Mouse (Mus musculus) T-helper 17 cell (primary cell): ENCODE data around the gene Adamtsl1.

ENCODE experiments used
- in situ Hi-C, 2 experiments: fragments of 300-600 bp; cut with MboI, MseI; formaldehyde crosslinking; loops; 1 replicate in 1 of 2; 2 replicates in 1 of 2; pipeline ENCODE4 v1.15.1; 2025; ENCODE audit warnings: high pct_unique_total_duplicates in 2 of 2

Gene Adamtsl1

DNA sequence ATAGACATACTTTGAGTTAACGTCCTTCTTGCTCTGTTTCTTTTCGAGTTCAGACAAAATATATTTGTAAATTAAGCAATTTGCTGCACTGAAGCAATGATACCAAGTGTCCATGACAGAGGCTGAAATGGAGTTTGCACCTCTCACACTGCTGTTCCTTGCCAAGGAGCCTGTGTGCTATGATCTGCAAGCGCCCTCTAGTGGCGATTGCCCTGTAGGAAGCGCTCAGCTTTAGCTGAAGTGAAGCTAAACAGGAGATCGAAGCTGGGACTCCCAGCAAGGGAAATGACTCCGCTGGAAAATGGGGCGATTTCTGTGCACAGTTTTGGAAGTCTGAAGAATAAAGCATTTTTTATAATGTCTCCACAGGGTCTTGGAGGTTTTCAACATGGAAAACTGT is 287.8 kb downstream of the Adamtsl1 start:
- in situ Hi-C loops, result loop anchor here (5.0 to 10.0 kb wide), 2 partner anchors 397 to 405 kb away; no protein-coding TSS in a partner anchor

DNA sequence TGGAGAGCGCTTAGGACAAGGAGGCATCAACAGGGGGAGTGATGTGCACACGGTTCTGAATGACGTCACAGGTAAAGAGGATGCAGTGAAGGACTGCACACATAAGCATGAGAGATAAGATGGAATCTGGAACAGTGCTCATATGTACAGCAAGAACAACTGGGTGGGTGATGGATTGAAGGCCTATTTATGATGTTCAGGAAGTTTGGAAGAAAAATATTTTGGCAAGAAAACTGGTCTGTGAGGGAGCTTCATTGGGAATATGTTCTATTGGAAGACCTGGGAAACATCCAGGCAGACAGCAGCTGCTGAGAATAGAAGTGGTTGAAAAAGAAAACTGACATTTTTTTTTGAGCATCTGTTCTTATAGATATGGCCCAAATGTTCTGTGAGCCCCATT is 300.4 kb downstream of the Adamtsl1 start:
- in situ Hi-C loops, result no loop called here

DNA sequence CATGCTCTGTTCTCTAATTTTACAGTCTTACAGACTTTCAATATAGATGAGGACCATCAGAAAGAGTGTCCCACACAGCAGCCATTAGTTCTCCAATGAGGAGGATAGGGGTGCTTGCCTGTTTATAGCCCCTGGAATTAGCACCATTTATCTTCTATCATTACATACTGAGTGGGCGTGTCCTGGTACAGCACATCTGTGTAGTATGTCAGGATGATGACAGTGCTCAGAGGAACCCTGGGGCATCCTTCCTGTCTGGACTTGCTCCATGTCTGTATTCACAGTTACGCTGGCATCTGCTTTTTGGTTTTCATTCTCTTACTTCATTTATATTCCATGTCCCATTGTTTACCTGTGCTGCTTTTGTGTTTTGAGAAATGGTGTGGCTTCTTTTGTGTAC is 304.5 kb downstream of the Adamtsl1 start:
- in situ Hi-C loops, result no loop called here

DNA sequence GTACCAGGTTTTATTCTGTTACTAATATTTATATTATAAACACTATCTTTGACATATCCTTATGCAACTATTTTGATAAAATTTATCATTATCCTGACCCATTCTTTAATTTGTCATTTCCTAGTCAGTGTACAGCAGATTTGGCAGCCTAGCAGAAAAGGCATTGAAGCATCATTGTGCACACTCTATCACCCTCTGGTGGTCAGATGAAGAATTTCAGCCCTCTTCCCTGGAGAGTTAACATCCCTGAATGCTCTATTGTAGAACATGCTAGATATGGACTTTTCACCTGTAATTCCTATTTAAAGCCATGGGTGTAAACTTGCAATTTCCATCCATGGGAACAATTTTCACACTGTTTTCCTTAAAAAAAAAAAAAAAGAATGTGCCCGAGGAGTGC is 305.2 kb downstream of the Adamtsl1 start:
- in situ Hi-C loops, result no loop called here

DNA sequence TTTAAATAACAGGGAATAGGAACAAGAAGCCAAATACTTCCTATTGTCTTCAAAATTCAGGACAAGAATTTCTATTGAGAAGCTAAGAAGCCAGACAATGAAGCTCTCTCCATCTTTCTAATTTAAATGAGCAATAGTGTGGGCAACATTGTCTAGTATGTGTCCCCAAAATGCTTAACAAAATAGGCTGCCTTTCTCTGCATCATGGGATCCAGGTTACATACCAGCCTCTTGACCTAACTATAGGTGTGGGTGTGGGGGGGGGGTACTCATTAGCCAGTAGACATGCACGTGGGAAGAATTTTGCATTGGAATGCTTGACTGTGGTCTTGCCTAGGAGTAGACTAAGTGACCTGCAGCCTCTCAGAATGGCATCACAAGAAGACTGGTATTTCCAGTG is 305.9 kb downstream of the Adamtsl1 start:
- in situ Hi-C loops, result no loop called here

DNA sequence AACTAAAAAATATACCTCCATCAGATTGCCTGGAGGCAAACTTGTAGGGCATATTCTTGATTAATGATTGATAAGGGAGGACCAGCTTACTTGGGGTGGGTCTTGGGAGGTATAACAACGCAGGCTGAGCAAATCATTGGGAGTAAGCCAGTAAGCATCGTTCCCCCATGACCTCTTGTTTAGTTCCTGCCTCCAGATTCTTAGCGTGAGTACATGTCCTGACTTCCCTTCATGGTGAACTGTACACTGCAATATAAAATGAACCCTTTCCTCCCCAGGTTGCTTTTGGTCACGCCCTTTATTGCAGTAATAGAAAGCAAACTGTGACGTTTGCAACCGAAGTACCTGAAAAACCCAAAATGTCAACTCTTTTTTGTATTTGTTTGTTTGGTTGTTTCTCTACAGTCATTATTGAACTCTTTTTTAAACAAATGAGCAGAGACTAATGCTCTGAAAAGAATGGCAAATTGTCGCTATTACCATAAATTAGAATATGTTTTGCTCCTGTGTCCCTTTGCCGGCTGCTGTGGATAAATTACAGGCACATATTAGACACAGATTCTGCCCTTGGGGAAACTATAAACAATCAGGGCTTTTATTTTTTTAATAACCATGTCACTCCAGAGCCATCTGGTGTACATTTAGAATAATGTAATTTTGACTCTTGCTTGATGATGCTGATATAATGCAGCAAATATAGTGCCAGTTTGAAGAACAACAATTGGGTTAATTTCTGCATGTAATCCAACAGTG is 310.2 kb downstream of the Adamtsl1 start:
- in situ Hi-C loops, result no loop called here

DNA sequence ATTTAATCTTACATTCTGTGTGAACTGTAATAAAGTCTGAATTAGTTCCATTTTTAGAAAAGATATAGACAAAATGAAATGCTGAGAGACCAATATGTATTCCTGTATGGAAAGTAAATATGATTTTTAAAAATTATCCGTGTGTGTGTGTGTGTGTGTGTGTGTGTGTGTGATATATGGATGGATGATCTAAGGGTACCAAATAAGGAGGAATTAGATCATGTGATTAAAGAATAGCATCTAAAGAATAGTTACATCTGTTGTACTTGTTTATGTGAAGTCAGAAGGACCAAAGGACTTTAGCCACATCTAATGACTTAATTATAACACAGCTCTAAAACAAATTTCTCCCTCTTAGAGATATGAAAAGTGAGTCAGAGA is 310.7 kb downstream of the Adamtsl1 start:
- in situ Hi-C loops, result no loop called here

DNA sequence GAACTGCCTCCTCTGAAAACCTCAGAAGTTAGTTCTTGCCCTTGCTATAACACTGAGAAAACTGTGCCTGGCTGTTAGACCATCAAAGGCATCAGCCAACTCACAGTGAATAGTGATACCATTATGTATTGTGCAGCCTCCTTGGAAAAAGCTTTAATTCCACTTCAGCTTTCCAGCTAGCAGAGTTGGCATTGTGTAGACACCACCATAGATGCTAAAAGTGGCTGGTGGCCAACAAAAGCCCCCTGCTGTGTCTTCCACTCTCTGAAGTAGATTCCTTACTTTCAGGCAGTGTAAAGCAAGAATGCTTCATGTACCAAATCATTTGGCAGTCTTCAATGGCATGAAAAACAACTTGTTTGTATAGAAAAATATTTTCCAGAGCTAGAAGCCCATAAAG is 323.1 kb downstream of the Adamtsl1 start:
- in situ Hi-C loops, result no loop called here

DNA sequence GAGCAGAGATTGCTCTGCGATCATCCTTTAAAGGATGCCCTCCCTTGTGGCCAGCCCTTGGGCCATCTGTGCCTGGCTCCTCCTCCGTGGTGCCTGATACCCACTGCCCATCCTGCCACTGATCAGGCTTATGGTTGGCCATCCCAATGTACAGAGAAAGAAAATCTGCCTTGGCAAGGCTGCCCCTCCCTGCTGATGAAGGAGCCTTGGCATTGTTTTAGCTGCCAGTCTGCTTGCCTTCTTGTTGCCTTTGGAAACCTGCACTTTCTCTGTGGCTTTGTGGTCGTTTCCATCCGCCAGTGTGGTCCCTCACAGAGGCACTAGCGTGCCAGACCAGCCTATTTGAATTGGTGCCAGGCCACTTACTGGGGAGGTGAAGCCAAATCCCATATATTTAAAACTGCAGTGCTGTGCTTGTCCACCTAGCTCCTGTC is 323.6 kb downstream of the Adamtsl1 start:
- in situ Hi-C loops, result no loop called here

DNA sequence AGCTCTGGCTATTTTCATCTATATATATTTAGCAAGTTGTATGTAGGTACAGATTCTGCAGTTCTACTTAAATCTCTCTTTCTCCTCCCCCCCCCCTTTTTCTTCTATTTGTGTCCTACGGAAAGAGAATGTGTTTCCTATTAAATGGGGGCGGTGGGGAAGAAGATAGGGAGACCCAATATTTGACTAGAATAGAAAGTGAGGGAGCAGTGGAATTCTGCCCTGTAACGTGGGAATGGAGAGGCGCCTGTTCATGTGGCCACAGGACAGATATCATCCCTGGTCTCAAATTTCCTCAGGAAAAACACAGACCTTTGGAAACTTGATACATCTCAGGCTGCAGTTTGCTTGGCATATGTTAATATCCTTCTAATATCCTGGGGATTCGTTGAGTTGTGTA is 324.1 kb downstream of the Adamtsl1 start:
- in situ Hi-C loops, result no loop called here

DNA sequence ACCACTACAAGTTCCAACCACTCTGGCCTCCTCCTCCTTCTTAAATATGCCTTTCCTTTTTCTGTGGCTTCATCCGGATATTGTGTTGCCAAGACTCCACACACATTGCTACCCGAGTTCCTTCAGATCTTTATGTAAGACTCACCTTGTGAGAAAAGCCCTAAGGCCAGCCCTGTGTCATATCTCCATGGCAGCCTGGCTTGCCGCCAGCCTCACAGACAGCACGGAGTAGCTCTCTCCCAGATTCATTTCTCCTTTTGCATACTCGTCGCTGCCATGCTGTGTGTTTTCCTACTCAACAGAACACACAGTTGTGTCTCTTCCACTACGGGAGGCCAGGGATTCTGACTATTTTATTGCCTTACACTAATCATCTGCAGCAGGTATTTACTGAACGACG is 328.1 kb downstream of the Adamtsl1 start:
- in situ Hi-C loops, result no loop called here

DNA sequence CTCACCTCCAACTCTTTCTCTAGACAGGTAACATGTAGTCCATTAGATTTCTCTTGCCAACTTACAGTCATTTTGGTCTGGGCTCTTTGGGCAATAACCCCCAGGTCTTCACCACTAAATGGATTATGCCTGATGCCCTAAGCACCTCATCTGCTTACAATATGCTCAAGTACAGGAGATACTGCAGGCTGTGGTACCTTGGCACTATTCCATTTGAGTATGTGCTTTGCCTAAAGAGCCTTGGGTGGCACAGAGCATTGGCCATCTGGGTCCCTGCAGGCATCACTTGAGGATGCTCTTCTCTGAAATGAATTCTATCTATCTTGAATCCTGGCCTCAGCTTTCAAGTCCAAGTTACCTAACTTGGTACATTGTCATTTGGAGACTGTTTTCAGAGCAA is 330.4 kb downstream of the Adamtsl1 start:
- in situ Hi-C loops, result no loop called here

DNA sequence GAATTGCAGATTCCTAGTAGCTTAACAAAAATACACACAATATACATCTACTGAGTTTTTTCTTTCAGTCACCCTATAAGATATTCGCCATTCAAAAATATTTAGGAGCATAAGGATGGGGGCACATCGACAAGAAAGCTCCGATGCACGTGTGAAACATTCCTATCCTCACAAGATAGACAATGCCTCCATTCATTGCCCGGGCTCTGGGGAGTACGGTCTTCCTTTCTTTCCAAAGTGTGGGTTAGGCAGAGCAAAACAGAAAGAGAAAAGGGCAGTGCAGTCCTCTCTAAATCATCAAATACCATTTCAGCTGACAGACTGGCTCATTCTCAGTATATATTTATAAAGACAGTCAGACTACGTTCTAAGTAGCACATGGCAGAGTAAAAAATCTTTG is 332.0 kb downstream of the Adamtsl1 start:
- in situ Hi-C loops, result no loop called here

DNA sequence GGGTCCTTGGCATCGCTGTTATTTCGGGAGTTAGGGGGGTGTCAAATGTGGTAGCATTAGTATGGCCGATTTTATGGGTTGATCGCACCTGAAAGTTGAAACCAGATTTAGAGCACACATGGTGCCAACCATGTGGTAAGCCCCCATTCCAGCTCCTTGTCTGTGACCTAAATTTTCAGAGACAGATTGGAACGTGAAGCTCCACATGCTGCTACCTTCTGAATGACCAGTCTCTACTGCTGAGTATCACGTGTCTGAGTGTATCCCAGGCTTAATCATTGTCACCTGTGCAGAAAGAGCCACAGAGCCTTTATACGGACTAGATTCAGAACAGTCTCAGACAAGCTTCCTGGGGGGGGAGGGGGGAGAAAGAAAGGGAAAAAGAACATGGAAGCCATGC is 339.4 kb downstream of the Adamtsl1 start:
- in situ Hi-C loops, result no loop called here

DNA sequence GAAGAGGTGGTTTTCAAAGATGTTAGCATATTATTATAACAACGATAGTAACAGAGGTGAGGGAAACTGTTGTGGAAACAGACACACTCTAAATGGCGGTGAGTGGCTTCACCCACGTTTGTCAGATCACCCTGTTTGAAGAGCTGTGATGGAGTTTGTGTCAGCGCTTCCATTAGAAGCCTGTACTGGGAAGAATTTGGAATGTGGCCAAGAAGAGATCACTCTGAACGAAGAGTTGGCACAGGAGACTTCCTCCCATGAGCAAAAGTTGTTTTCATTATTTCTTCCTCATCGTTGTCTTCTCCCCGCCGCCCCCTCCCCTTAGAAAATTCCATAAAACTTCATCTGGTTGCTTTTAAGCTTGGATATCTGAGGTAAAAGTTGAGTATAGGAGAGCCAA is 340.5 kb downstream of the Adamtsl1 start:
- in situ Hi-C loops, result no loop called here

DNA sequence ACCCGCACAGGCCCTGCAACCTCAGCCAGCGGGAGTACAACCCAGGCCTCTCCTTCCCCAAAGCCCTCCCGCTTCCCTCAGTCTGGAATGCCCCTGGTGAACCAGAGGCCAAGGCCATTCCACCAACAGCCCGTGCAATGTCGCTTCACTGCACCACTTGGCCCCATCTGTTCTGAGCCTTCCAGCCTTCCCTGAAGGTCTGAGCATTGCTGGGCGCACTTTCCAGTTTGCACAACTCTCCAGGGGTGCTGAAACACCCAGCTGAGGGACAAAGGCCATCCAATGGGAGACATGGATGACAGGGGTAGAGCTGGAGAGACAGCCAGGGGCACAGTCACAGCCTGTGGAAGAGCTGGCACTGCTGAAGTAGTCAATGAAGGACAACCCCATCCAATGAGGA is 365.4 kb downstream of the Adamtsl1 start:
- in situ Hi-C loops, result no loop called here

DNA sequence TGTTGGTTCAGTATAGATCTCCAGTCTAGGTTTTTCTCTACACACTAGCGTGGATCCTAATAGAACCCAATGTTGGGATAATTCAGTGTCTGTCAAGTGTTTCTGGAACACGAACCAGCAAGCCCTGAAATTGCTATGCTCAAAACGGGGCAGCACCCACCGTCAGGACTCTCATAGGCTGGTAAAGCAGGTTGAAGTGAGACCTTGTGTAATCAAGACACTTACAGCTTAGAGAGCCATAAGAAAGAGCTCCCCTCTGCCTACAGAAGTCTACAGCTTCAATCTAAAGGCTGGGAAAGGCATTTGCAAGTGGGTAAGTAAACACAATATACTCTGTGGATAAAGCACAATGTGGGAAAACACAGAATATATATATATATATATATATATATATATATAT is 367.3 kb downstream of the Adamtsl1 start:
- in situ Hi-C loops, result loop anchor here in 1 of 2 experiments (10.0 kb wide), 1 partner anchor 1153 kb away; no protein-coding TSS in a partner anchor

DNA sequence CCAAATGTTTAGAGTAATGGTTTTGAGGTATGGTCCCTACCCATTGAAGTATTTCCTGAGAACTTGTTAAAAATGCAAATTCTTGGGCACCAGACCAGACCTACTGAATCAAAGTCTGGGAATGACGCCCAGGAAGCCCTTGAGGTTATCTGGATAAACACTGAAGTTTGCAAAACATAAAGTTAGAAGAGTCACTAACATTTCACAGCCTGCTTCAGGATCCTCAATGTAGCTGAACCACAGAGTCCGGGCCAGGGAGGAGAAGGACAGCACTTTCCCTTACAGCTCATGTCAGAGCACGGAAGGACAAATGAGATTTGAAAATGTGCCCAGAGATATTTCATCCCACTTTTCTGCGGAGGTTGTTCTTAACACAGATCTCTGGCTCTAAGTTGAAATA is 370.1 kb downstream of the Adamtsl1 start:
- in situ Hi-C loops, result loop anchor here in 1 of 2 experiments (10.0 kb wide), 1 partner anchor 1151 kb away; no protein-coding TSS in a partner anchor

DNA sequence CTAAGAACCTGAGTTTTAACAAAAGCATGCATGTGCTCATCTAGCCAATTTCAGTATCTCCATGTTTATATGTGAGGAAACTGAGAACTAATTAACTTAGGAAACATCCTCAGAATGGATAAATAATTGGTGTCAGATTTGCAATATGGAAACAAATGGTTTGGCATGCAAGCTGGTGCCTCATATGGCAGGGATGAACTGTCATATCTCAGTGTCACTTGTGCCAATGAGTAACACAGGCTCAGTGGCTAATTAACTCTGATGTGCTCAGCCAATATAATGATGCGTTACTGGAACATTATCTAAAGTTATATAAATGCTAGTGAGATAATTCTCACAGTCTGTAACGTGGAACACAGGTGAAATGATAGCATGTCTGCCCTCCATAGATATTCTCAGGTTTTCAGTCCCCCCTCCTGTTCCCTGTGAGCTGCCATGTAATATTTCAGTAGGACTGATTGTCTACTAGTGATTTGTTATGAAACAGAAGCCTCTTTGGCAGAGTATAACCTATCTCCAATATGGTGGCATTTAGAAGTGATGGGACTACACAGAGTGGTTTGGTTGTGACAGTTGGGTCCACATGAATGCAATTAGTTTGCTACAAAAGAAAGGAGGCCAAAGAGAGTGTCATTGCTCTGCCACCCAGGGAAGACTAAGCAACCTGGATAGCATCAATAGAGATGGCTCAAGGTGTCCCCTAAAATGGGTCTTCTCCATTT is 376.1 kb downstream of the Adamtsl1 start:
- in situ Hi-C loops, result loop anchor here in 1 of 2 experiments (10.0 kb wide), 1 partner anchor 1145 kb away; no protein-coding TSS in a partner anchor

DNA sequence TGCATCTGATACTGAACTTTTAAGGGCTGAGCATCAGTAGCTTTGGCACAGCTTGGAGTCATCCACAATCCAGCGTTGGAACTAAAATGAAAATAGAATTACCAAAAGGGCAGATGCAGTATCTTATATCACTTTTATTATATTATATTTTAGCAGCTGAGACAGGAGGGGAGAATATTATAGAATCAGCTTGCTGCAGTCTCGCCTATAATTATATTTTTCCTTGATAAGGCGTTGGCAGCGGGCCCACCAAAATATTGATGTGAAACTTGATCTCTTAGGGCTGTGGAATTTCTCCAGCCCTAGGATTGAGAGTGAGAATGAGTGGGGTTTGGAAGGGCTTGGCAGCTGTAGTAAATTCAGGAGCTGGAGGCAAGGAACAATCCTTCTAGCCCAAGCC is 387.3 kb downstream of the Adamtsl1 start:
- in situ Hi-C loops, result no loop called here

DNA sequence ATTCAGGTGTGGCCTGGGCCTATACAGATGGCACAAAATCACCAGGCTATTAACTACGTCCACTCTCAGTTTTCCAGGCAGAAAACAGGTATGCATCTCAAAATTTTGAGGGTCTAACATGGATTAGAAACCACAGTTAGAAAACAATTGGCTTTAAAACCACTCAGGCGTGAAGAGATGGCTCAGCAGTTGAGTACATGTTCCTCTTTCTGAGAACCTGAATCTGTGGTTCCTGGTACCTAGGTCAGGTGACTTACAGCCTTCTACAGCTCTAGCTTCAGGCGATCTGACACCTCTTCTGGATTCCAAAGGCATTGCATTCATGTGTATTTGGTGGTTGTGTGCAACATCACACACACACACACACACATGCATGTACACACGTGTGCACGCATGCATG is 390.2 kb downstream of the Adamtsl1 start:
- in situ Hi-C loops, result no loop called here

DNA sequence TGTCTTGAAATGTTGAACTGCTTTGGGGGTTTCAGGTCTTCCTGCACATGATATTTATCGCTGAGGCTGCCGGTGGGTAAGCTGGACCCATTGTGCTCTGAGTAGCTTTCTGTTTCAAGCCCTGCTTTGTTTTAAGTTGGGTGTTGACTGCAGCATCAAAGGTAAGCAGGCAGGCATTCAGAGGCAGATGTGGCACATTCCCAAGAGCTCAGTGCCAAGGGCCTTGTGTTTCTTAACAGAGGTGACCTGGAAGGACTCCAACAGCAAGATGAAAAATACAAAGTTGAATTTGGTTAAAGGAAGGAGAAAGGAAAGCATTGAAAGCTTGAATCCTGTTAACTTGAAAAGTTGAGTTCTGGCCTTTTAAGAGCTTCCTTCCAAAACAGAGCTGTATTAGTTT is 402.1 kb downstream of the Adamtsl1 start:
- in situ Hi-C loops, result no loop called here

DNA sequence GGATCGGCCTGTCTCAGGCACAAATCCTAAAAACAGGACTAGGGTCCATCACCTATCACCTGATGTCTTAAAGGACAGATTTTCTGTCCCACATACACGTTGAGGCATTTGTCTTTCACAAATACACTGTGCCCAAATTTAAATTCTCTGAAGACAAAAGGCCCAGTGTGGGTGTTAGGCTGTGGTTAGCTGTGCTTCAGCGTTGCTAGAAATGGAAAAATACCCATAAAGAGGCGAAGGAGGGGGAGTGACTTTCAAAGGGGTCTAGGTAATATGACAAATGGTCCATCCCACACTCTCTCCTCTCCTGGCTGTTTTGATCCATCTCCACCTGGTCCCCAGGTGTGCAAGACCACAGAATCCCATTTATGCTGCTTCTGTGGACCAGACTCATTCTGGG is 404.4 kb downstream of the Adamtsl1 start:
- in situ Hi-C loops, result no loop called here
